Mouse (Mus musculus): ENCODE measurements around the gene Paqr8. TPM values are rescaled to one million over a fixed set of nuclear protein-coding genes. Genes with fewer than 3 reads are reported as not detected.

Gene Paqr8
- total RNA-seq (2014; rRNA removed; ENCODE audit: low replicate concordance) (8.7 and 9.6 TPM in 2 replicates), polyA plus RNA-seq (2015; fragmentation: Nextera tagmentation; extraction: Ambion mirVana) (0.97 and 1.1 TPM in 2 replicates)

GRCm38 (mm10) chr1:20890404-20890921 lies at the start of gene Paqr8:
TSS of gene Paqr8 (plus strand) at chr1:20890606.
- Histone ChIP-seq H3K9ac (replicated peaks; ENCODE audit: low read depth, low read length) (peak within 1 kb of the TSS; percentile 49), H3K36me3 (replicated peaks; ENCODE audit: control insufficient read depth, insufficient read depth, low read length) (no peaks in the 10 kb centered on the region), H3K27ac (ENCODE audit: low read depth) (0 out of 2 replicates have a peak within 1 kb of the TSS, but pooled peaks have one; percentile 5), H3K4me1 (ENCODE audit: control insufficient read depth, insufficient read depth) (no peaks in the 10 kb centered on the region), H3K4me2 (ENCODE audit: low read depth, low read length) (peak within 1 kb of the TSS; percentile 70), H3K27me3 (ENCODE audit: control insufficient read depth, insufficient read depth, low read length) (no peaks in the 10 kb centered on the region), H3K4me3 (ENCODE audit: low read depth, low read length) (peak within 1 kb of the TSS; percentile 67), H3K9me3 (replicated peaks; ENCODE audit: control insufficient read depth, low read length) (no peaks in the 10 kb centered on the region)
- DNase-seq (ENCODE audit: low spot score) (peak; percentile 73), ATAC-seq (ENCODE audit: insufficient read depth, low read depth) (peak; percentile 94)
- WGBS = 0% methylated on average over 36 of the region's 37 CpGs
- TF ChIP-seq CTCF (IDR thresholded peaks at IDR 0.05; ENCODE audit: low read depth) (no peak), EP300 (IDR thresholded peaks at IDR 0.05; ENCODE audit: low read depth) (no peak)

DNA sequence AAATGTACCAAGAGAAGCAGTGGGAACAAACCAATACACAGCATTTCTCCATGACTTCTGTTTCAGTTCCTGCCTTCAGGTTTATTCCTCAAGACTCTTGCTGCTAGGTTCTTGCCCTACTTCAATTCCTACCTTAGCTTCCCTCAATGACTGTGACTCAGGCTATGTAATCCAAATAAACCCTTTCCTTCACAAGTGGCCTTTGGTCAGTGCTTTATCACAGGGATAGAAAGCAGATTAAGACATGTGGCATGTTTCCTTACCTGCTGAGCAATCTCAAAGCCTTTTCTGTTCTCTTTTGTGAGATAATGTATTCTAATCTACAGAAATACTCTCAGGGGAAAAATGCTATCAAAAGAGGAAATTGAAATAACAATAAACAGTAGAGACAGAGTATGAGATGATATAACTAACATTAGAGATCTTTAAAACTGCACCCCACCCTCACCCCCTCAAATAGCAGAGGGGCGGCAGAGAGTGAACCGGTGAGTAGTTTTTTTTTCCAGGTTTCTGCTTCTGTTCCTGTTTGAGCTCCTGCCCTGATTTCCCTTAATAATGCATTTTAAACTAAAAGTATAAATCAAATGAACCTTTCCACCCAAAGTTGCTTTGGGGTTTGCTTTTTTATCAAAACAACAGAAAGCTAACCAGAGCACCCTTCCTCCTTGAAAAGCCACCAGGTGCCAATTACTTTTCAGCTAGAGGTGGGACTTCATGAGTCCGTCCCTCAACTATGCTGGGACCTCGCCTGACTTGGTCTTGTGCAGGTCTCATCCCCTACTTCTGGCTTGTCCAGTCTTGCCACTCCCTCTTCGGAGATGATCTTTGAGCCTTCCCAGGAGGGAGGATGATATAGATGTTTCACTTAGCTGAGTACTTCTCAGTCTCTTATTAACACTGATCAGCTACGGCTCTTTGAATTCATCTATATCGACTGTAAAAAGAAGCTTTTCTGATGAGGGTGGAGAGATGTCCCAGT lies 33.2 kb upstream of the Paqr8 start:
- H3K4me3 ChIP-seq (ENCODE audit: low read depth, low read length) = no peak overlapping the region
- H3K4me1 ChIP-seq (ENCODE audit: control insufficient read depth, insufficient read depth) = no peaks in the 10 kb centered on the region
- DNase-seq (ENCODE audit: low spot score) = no peak
- no peak for ATAC-seq (ENCODE audit: insufficient read depth, low read depth)
- H3K36me3 ChIP-seq (replicated peaks; ENCODE audit: control insufficient read depth, insufficient read depth, low read length) = no peaks in the 10 kb centered on the region
- H3K9ac ChIP-seq (replicated peaks; ENCODE audit: low read depth, low read length) = no peak overlapping the region
- H3K27me3 ChIP-seq (ENCODE audit: control insufficient read depth, insufficient read depth, low read length) = no peaks in the 10 kb centered on the region
- no peak overlapping the region for H3K27ac ChIP-seq (ENCODE audit: low read depth)
- no peak overlapping the region for H3K4me2 ChIP-seq (ENCODE audit: low read depth, low read length)
- peaks cover 10% of the 10 kb centered on the region for H3K9me3 ChIP-seq (replicated peaks; ENCODE audit: control insufficient read depth, low read length)
- TF ChIP-seq CTCF (IDR thresholded peaks at IDR 0.05; ENCODE audit: low read depth) (no peak), EP300 (IDR thresholded peaks at IDR 0.05; ENCODE audit: low read depth) (no peak)
- WGBS = 72% methylated on average over 7 of the region's 7 CpGs

DNA sequence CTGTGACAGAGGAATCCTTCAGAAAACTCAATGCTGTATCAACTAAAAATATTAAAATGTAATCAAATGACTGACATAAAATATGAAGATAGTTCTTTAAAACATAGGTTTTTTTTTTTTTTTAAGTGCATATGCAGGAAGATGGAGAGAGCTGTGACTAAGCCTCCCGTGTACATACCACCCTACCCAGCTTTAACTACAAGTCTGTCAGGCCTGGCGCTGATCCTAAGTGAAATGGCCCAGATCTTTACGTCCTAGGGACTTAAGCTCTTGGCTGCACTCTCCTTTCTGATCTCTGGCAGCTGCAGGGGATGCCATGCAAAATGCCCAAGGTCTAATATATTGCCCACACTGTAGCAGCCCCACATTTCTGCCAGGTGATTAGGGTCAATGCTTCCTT lies 29.6 kb upstream of the Paqr8 start:
- Histone ChIP-seq H3K9me3 (replicated peaks; ENCODE audit: control insufficient read depth, low read length) (no peaks in the 10 kb centered on the region), H3K27ac (ENCODE audit: low read depth) (no peak overlapping the region), H3K27me3 (ENCODE audit: control insufficient read depth, insufficient read depth, low read length) (no peaks in the 10 kb centered on the region), H3K4me2 (ENCODE audit: low read depth, low read length) (no peak overlapping the region), H3K4me1 (ENCODE audit: control insufficient read depth, insufficient read depth) (no peaks in the 10 kb centered on the region), H3K36me3 (replicated peaks; ENCODE audit: control insufficient read depth, insufficient read depth, low read length) (no peaks in the 10 kb centered on the region), H3K4me3 (ENCODE audit: low read depth, low read length) (no peak overlapping the region), H3K9ac (replicated peaks; ENCODE audit: low read depth, low read length) (no peak overlapping the region)
- ATAC-seq (ENCODE audit: insufficient read depth, low read depth) (no peak), DNase-seq (ENCODE audit: low spot score) (no peak)
- TF ChIP-seq EP300 (IDR thresholded peaks at IDR 0.05; ENCODE audit: low read depth) (no peak), CTCF (IDR thresholded peaks at IDR 0.05; ENCODE audit: low read depth) (no peak)
- 69% methylated on average over 3 of the region's 3 CpGs for WGBS

DNA sequence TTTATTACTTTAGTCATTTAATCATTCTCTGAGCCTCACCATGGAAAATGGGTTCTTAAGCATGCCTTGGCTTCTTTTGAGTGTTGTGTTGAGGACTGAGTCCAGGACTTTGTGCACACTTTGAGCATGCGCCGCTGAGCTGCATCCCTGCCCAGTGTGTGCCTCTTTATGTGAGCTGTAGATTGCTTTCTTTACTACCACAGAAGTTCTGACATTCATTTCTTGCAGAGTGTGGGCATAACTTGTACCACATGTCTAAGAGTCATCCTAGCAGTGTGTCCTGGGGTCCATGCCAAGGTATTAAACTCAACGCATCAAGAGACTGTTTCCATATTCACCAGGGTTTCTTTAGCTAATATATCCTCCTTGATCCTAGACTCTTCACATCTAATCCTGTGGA lies 28.5 kb upstream of the Paqr8 start:
- Histone ChIP-seq H3K4me1 (ENCODE audit: control insufficient read depth, insufficient read depth) (no peaks in the 10 kb centered on the region), H3K9me3 (replicated peaks; ENCODE audit: control insufficient read depth, low read length) (no peaks in the 10 kb centered on the region), H3K4me3 (ENCODE audit: low read depth, low read length) (no peak overlapping the region), H3K9ac (replicated peaks; ENCODE audit: low read depth, low read length) (no peak overlapping the region), H3K4me2 (ENCODE audit: low read depth, low read length) (no peak overlapping the region), H3K27me3 (ENCODE audit: control insufficient read depth, insufficient read depth, low read length) (no peaks in the 10 kb centered on the region), H3K27ac (ENCODE audit: low read depth) (no peak overlapping the region), H3K36me3 (replicated peaks; ENCODE audit: control insufficient read depth, insufficient read depth, low read length) (no peaks in the 10 kb centered on the region)
- WGBS = 83% methylated on average over 3 of the region's 3 CpGs
- TF ChIP-seq CTCF (IDR thresholded peaks at IDR 0.05; ENCODE audit: low read depth) (no peak), EP300 (IDR thresholded peaks at IDR 0.05; ENCODE audit: low read depth) (no peak)
- no peak for DNase-seq (ENCODE audit: low spot score)
- ATAC-seq (ENCODE audit: insufficient read depth, low read depth) = no peak

GRCm38 (mm10) chr1:20863452-20864172 lies 26.8 kb upstream of the Paqr8 start:
- ATAC-seq (ENCODE audit: insufficient read depth, low read depth) (no peak), DNase-seq (ENCODE audit: low spot score) (no peak)
- Histone ChIP-seq H3K27ac (ENCODE audit: low read depth) (no peak overlapping the region), H3K4me1 (ENCODE audit: control insufficient read depth, insufficient read depth) (peaks cover 6% of the 10 kb centered on the region; the same call in 1 of the 2 replicates), H3K9me3 (replicated peaks; ENCODE audit: control insufficient read depth, low read length) (no peaks in the 10 kb centered on the region), H3K9ac (replicated peaks; ENCODE audit: low read depth, low read length) (no peak overlapping the region), H3K36me3 (replicated peaks; ENCODE audit: control insufficient read depth, insufficient read depth, low read length) (no peaks in the 10 kb centered on the region), H3K27me3 (ENCODE audit: control insufficient read depth, insufficient read depth, low read length) (no peaks in the 10 kb centered on the region), H3K4me2 (ENCODE audit: low read depth, low read length) (no peak overlapping the region), H3K4me3 (ENCODE audit: low read depth, low read length) (no peak overlapping the region)
- TF ChIP-seq EP300 (IDR thresholded peaks at IDR 0.05; ENCODE audit: low read depth) = no peak
- TF ChIP-seq CTCF (IDR thresholded peaks at IDR 0.05; ENCODE audit: low read depth) = no peak
- WGBS = 55% methylated on average over 5 of the region's 5 CpGs

All from heart, postnatal 0 days (tissue).